Mouse (Mus musculus) stomach, embryonic 15.5 days (tissue): Measurements from ENCODE around the gene Ccdc187. TPM values are rescaled to one million over a fixed set of nuclear protein-coding genes. Genes with fewer than 3 reads are reported as not detected.

Experiments
- ATAC-seq: fragments of 200-750 bp; cut with Nextera tagmentation; 2 replicates; pipeline ENCODE4 v1.8.0; 2017; ENCODE audit warnings: low read depth, moderate number of reproducible peaks, moderate TSS enrichment; ENCODE audit not compliant: insufficient read depth, low FRiP score
- H3K27ac ChIP-seq: fragments of 300-500 bp; sonication (generic); 2 replicates; pipeline ENCODE4 v1.5.1; 2015; ENCODE audit warnings: mild to moderate bottlenecking, inconsistent platforms
- H3K27me3 ChIP-seq: fragments of 300-500 bp; sonication (generic); replicated peaks from 2 replicates; pipeline ENCODE4 v1.6.1; 2015; ENCODE audit warnings: inconsistent platforms
- H3K36me3 ChIP-seq: fragments of 300-500 bp; sonication (generic); 2 replicates; pipeline ENCODE4 v1.6.1; 2015; ENCODE audit warnings: inconsistent platforms
- H3K4me1 ChIP-seq: fragments of 300-500 bp; sonication (generic); 2 replicates; pipeline ENCODE4 v1.6.1; 2015; ENCODE audit warnings: inconsistent platforms
- H3K4me2 ChIP-seq: fragments of 300-500 bp; sonication (generic); 2 replicates; pipeline ENCODE4 v1.6.1; 2015; ENCODE audit warnings: mild to moderate bottlenecking, inconsistent platforms
- H3K4me3 ChIP-seq: fragments of 300-500 bp; sonication (generic); replicated peaks from 2 replicates; pipeline ENCODE4 v1.5.1; 2015; ENCODE audit warnings: inconsistent platforms
- H3K9ac ChIP-seq: fragments of 300-500 bp; sonication (generic); 2 replicates; pipeline ENCODE4 v1.6.1; 2015; ENCODE audit warnings: inconsistent platforms
- H3K9me3 ChIP-seq: fragments of 300-500 bp; sonication (generic); 2 replicates; pipeline ENCODE4 v1.6.1; 2016; ENCODE audit warnings: inconsistent platforms
- WGBS: fragments of 180-500 bp; shearing (Covaris S2); methylation state at CpG from one replicate; pipeline ENCODE4 v1.1.7; 2015; 5-methylcytosine and 5-hydroxymethylcytosine counted together
- polyA plus RNA-seq: library from polyadenylated mRNA; unstranded; fragments of >200 nt; fragmentation: Nextera tagmentation; extraction: Ambion mirVana; gene quantifications from 2 replicates; pipeline ENCODE4 v1.2.1, GENCODE M21; 2015

The Ccdc187 gene
- polyA plus RNA-seq, 1 experiment from 2014 or later: 0.57 TPM

DNA sequence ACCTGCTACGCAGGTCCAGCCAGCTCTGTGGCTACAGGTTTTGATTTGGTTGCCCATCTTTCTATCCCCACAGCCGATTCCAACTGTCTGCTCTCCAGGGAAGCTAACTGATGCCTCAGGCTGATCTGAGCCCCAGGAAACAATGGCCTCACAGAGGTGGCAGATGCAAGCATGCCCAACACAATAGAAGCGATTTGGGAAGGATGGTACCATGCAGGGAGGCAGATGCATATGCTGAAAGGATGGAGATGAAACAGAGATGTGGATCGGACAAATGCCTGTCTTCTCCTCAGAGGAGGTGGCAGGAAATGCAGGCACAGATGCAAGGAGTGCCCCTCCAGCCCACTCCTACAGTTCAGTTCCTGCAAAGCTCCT lies 4.5 kb upstream of the Ccdc187 start:
- H3K36me3 ChIP-seq: no peaks in the 10 kb centered on the region
- peaks cover 34% of the 10 kb centered on the region for H3K4me1 ChIP-seq
- H3K4me3 ChIP-seq: 0 out of 2 replicates have a peak overlapping the region, but pooled peaks have one; percentile 4
- no peak overlapping the region for H3K9ac ChIP-seq
- 27% methylated on average over 4 of the region's 4 CpGs for WGBS
- no peak overlapping the region; the same call in 1 of the 2 replicates for H3K4me2 ChIP-seq
- H3K27ac ChIP-seq: peak overlapping the region; percentile 72
- H3K9me3 ChIP-seq: no peaks in the 10 kb centered on the region
- H3K27me3 ChIP-seq: no peaks in the 10 kb centered on the region
- no peak for ATAC-seq

DNA sequence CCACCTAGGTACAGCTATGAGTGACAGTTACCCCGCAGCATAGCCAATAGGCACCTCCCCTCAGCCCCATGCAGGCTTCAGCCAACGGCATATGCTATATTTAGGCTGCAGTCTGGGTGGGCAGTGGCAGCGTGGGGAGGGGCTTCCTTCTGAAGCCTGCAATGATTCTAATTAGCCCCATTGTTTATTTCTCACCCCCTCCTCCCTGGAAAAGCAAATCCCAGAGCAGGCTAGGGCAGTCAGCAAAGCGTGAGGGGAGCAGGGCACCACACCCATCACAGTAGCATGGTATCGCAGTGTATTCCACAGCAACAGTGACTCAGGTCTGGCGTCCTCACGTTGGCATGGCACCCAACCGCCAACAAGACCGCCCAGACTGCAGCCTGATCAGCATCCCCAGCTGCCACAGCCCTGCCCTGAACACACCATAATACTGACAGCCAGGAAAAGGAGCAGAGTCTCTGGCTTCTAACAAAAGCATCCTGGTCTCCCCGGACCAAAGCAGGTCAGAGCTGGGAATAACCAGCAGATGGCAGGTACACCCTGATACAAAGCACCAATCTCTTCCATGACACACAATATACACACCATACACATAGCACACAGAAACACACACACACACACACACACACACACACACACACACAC lies 4.0 kb upstream of the Ccdc187 start:
- Histone ChIP-seq H3K4me1 (peaks cover 34% of the 10 kb centered on the region), H3K4me3 (no peak overlapping the region), H3K9me3 (no peaks in the 10 kb centered on the region), H3K9ac (no peak overlapping the region), H3K4me2 (peak overlapping the region; percentile 34), H3K36me3 (no peaks in the 10 kb centered on the region), H3K27me3 (no peaks in the 10 kb centered on the region), H3K27ac (peak overlapping the region; percentile 72)
- ATAC-seq: peak; percentile 70; the same call in 1 of the 2 replicates
- under 1% methylated on average over 10 of the region's 10 CpGs for WGBS

DNA sequence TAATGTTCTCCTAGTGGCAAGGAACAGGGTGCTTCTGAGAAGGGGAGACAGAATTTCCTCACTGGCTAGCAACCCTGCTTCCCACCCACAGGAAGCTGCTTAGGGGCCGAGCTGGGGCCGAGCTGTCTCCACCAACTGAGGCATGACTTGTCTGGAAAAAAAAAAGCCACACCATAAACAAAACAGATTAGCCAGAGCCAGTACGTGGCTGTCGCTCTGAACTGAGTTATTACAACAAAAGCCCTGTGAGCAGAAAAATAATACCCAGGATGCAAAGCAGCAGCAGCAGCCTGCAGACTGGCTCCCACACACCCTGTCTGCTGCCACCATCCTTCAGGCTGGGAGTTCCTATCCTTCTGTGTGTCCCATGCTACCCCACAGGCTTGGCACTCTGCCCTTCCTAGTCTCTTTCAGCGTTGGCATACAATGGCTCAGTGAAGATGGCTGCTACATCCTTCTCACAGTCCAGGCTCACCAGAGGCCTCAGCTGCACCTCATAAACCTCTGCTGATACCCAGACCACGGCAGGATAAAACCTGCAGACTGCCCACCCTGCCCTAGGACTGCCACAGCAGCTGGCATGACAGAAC lies 2.3 kb upstream of the Ccdc187 start:
- H3K27ac ChIP-seq: peak overlapping the region; percentile 74
- H3K9me3 ChIP-seq: no peaks in the 10 kb centered on the region
- no peak overlapping the region for H3K9ac ChIP-seq
- H3K36me3 ChIP-seq: no peaks in the 10 kb centered on the region
- no peak for ATAC-seq
- peaks cover 34% of the 10 kb centered on the region for H3K4me1 ChIP-seq
- no peak overlapping the region for H3K4me2 ChIP-seq
- no peak overlapping the region for H3K4me3 ChIP-seq
- 25% methylated on average over 6 of the region's 6 CpGs for WGBS
- no peaks in the 10 kb centered on the region for H3K27me3 ChIP-seq

DNA sequence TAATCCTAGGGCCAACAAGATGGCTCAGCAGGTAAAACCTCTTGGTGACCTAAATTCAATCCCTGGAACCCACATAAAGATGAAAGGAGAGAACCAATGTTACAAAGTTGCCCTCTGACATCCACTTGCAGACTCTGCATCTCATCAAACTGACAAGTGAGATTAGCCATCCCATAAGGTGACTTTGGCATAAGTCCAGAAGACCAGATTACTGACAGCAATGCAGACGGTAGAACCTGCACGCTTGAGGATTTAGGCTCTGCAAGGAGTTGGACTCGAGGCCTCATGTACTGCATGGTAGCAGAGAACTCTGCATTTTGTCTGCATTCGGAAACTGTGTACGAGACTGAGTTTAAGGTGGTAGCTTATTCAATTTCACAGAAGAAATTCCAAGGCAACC lies 4.2 kb downstream of the Ccdc187 start:
- H3K27me3 ChIP-seq: no peaks in the 10 kb centered on the region
- no peak overlapping the region for H3K4me2 ChIP-seq
- H3K27ac ChIP-seq: no peak overlapping the region
- no peaks in the 10 kb centered on the region for H3K36me3 ChIP-seq
- 65% methylated on average over 5 of the region's 5 CpGs for WGBS
- no peak overlapping the region for H3K9ac ChIP-seq
- no peak overlapping the region for H3K4me3 ChIP-seq
- ATAC-seq: no peak
- no peaks in the 10 kb centered on the region for H3K4me1 ChIP-seq
- H3K9me3 ChIP-seq: no peaks in the 10 kb centered on the region

DNA sequence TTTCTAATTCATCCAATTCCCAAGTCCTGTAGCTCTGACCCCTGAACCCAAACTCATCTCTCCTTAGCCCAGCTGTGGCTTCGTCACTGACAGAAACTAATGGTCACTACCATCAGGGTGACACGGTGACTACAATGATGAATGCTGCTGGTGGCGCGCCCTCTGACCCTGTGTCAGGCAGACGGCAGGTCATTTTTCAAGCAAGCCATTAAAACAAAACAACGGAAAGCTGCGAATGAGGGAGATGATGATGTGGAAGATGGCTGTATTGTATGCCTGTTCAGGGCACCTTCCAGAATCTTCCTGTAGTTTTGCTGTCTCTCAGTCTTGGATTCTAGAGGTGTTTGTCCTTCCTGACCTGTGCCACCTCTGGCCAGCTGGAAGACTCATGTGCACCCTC lies 8.0 kb downstream of the Ccdc187 start:
- Histone ChIP-seq H3K9ac (no peak overlapping the region), H3K27ac (no peak overlapping the region), H3K36me3 (no peaks in the 10 kb centered on the region), H3K27me3 (no peaks in the 10 kb centered on the region), H3K4me2 (no peak overlapping the region), H3K4me1 (no peaks in the 10 kb centered on the region), H3K4me3 (no peak overlapping the region), H3K9me3 (no peaks in the 10 kb centered on the region)
- WGBS: 36% methylated on average over 7 of the region's 7 CpGs
- no peak for ATAC-seq

DNA sequence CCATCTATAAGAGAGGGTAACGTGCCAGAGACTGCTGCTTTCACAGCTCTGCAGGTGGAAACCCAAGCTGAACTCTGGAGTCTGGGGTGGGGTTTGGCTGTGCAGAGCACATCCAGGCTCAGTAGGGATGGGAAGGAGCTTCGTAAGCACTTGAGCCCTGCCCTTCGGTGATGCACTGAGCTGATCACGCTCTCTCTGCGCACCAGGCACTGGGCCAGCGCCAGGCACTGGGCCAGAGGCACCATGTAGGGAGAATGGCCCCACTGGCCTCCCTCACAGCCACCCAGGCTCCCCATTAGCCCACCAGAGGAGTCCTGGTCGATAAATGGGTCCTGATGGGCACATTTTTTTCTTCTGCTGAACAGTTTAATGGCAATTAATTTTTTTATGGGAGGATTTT lies 8.6 kb downstream of the Ccdc187 start:
- Histone ChIP-seq H3K9ac (no peak overlapping the region), H3K36me3 (no peaks in the 10 kb centered on the region), H3K9me3 (no peaks in the 10 kb centered on the region), H3K4me3 (no peak overlapping the region), H3K4me2 (no peak overlapping the region), H3K4me1 (no peaks in the 10 kb centered on the region), H3K27ac (no peak overlapping the region), H3K27me3 (no peaks in the 10 kb centered on the region)
- no peak for ATAC-seq
- 47% methylated on average over 7 of the region's 7 CpGs for WGBS

DNA sequence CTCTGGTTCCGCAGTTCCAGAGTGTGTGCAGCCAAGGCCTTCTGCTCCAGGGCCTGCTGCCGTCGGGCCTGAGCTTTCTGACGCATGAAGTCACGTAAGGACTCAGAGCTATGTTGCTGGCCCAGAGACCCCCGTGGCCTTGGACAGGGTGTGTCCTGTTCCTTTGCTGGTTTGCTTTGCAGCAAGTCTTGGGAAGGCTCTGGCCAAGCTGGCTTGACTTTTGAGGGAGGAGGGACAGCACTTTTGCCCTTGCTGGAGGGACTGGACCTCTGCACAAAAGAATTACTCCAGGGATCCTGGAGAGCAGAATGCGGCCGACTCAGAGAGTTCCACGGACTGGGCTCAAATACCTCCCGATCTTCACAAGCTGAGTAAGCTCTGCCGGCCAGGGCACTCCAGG lies 13.8 kb downstream of the Ccdc187 start:
- 81% methylated on average over 11 of the region's 11 CpGs for WGBS
- Histone ChIP-seq H3K4me1 (no peaks in the 10 kb centered on the region), H3K4me2 (no peak overlapping the region), H3K27me3 (no peaks in the 10 kb centered on the region), H3K9me3 (no peaks in the 10 kb centered on the region), H3K36me3 (no peaks in the 10 kb centered on the region), H3K4me3 (no peak overlapping the region), H3K9ac (no peak overlapping the region), H3K27ac (no peak overlapping the region)
- no peak for ATAC-seq

DNA sequence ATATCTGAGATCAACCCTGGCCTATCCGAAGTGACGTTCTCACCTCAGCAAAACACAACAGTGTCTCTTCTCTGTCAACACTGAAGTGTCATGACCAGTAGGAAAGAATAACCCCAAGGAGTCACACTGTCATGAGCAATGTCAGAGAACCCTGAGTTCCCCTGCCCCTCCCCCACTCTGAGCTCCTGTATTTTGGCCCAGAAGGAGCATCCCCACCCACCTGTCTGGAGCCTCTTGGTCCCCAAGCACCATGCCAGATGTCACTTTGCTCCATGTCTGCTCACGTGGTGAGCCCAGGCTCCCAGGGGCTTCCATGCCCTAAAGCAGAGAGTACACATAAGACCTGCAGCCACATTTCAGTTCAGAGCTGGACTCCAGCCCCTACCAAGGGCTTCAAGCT lies 14.6 kb downstream of the Ccdc187 start:
- Histone ChIP-seq H3K36me3 (no peaks in the 10 kb centered on the region), H3K4me3 (no peak overlapping the region), H3K4me2 (no peak overlapping the region), H3K4me1 (no peaks in the 10 kb centered on the region), H3K9me3 (no peaks in the 10 kb centered on the region), H3K27ac (no peak overlapping the region), H3K9ac (no peak overlapping the region), H3K27me3 (no peaks in the 10 kb centered on the region)
- no peak for ATAC-seq
- WGBS: 75% methylated on average over 3 of the region's 3 CpGs

DNA sequence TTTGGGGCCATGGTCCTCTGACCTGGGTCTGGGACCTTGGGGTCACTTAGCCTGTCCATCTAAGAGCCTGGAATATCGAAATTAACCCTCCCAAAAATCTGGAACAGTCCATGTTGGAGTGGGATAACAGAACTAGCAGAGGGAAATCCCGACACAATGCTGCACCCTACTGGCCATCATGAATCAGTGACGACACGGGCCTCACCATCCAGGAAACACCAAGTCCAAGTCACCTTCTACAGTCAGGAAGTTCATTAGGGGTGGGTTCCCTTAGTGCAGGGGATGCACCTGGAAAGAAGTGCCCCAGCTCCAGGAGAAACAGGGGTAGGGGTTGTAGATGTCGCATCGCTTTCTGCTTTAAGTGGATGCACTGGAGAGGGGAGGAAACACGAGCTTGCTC lies 20.7 kb downstream of the Ccdc187 start:
- no peak overlapping the region for H3K4me2 ChIP-seq
- 24% methylated on average over 7 of the region's 7 CpGs for WGBS
- no peak overlapping the region for H3K4me3 ChIP-seq
- H3K36me3 ChIP-seq: no peaks in the 10 kb centered on the region
- H3K27me3 ChIP-seq: no peaks in the 10 kb centered on the region
- no peaks in the 10 kb centered on the region for H3K9me3 ChIP-seq
- H3K9ac ChIP-seq: no peak overlapping the region
- peak; percentile 50; the same call in 1 of the 2 replicates for ATAC-seq
- H3K27ac ChIP-seq: no peak overlapping the region
- H3K4me1 ChIP-seq: no peaks in the 10 kb centered on the region

DNA sequence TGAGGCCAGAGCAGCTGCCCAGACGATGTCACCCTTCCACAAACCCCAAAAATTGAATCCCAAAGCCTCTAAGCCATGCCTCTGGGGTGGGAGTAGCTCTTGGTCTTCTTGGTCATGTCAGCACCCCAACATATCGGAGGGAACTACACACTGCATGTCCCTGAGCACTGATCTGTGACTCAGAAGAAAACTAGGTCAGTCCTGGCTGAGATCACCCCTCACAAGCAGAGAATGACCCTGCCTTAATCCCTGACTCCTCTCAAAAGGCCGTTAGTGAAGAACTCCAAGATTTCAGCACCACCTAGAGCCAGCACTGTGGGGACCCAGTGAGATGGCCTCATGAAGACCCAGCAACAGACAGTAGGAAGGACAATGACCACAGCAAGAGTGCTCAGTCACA lies 26.1 kb downstream of the Ccdc187 start:
- H3K27me3 ChIP-seq: no peaks in the 10 kb centered on the region
- no peak overlapping the region for H3K9ac ChIP-seq
- no peaks in the 10 kb centered on the region for H3K4me1 ChIP-seq
- 60% methylated on average over 3 of the region's 3 CpGs for WGBS
- no peaks in the 10 kb centered on the region for H3K36me3 ChIP-seq
- no peaks in the 10 kb centered on the region for H3K9me3 ChIP-seq
- ATAC-seq: no peak
- no peak overlapping the region for H3K4me2 ChIP-seq
- no peak overlapping the region for H3K4me3 ChIP-seq
- H3K27ac ChIP-seq: no peak overlapping the region

DNA sequence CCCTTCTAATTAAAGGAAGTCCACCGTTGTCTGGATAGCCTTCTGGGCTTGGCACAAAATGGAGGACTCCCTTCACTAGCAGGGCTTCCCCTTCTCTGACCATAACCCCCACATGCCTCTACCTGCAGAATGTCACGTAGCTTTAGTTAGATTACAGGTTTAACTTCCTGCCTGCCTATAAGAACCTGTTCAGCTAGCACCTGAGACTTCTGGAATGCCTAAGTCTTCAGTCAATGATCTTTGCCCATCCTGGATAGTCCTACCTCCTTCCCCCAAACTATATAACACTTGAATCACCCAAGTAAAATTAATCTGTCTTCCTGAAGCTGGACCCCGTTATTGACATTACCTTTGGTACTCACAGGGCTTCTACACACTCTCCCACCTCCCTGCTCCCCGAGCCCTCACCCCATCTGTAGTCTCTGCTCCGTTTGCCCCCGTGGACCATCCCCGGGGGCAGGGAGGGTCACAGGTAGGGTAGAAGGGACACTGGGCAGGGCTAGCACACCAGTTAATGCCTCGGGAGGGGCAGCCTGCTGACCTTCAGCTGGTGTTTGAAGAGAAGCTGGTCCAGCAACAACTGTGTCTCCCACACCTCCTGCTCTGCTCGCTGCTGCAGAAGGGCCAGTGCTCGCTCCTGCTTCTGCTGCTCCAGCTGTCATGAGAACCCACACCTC lies 28.2 kb downstream of the Ccdc187 start:
- Histone ChIP-seq H3K9ac (no peak overlapping the region), H3K9me3 (no peaks in the 10 kb centered on the region), H3K36me3 (no peaks in the 10 kb centered on the region), H3K27ac (no peak overlapping the region), H3K4me3 (no peak overlapping the region), H3K4me1 (no peaks in the 10 kb centered on the region), H3K27me3 (no peaks in the 10 kb centered on the region), H3K4me2 (no peak overlapping the region)
- 65% methylated on average over 10 of the region's 10 CpGs for WGBS
- ATAC-seq: no peak; the same call in 1 of the 2 replicates

DNA sequence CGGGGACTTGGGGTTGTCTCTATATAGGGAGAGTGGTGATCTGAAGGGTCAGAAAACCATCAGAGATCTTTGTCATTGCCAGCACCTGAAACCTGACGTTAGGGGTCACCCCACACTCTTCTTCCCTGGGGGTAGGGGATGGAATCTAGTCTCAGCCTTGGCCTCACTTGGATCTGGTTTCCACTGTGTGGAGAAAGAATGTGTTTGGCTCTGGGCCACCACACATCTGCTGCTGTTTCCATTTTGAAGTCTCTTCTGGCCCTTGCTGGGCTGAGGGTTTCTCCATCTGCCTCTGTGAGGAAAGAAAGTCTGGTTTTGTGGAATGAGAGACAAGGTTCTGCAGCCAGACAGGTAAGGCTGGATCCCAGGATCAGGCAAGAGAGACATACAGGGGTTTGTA lies 29.3 kb downstream of the Ccdc187 start:
- 69% methylated on average over 2 of the region's 2 CpGs for WGBS
- no peaks in the 10 kb centered on the region for H3K27me3 ChIP-seq
- H3K36me3 ChIP-seq: no peaks in the 10 kb centered on the region
- no peak overlapping the region for H3K4me2 ChIP-seq
- H3K9me3 ChIP-seq: no peaks in the 10 kb centered on the region
- no peaks in the 10 kb centered on the region for H3K4me1 ChIP-seq
- no peak overlapping the region for H3K9ac ChIP-seq
- no peak overlapping the region for H3K4me3 ChIP-seq
- H3K27ac ChIP-seq: no peak overlapping the region
- ATAC-seq: 0 out of 2 replicates have a peak, but pooled peaks have one; percentile 33
